Mouse (Mus musculus): ENCODE measurements around the gene Rsad1.

DNA sequence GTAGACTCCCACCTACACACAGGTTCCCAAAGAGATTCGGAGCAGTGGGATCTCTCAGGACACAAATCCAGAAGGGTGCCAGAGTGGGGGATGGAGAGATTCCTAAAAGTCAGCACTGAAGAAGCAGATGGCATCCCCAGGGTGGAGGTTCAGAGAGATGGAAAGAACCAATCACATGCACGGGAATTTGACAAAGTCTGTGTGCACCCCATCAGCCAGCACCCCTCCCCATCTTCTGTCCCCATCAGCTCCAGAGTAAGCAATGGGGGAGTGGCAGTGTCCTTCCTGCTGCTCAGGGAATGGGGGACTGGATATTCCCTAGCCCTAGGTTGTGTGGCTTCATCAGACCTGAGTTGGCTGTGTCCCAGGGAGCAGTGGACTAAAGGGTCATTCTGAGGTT, 50.0 kb downstream of the Rsad1 start:
- TF ChIP-seq CTCF (IDR thresholded peaks at IDR 0.05; ENCODE audit: low read depth) (no peak), EP300 (IDR thresholded peaks at IDR 0.05; ENCODE audit: low read depth) (no peak)
